Mouse (Mus musculus) gastrocnemius, adult 18-20 months (tissue): ENCODE data around the gene Hcn2. TPM values are rescaled to one million over a fixed set of nuclear protein-coding genes. Genes with fewer than 3 reads are reported as not detected.

Experiments used
- DNase-seq: peaks from one replicate; pipeline ENCODE4 v3.0.0; 2021; ENCODE audit warnings: low spot score
- long read RNA-seq, 2 experiments: library from polyadenylated mRNA; stranded (forward); transcript quantifications; one replicate each; pipeline ENCODE4 v2.0.0; 2021
- total RNA-seq, 2 experiments: library from RNA; stranded (reverse); gene quantifications; 2 replicates each; pipeline ENCODE4 v1.2.3; 2021

Gene Hcn2
- total RNA-seq = under 1 TPM; 0.47 to 0.66 TPM
- long read RNA-seq, experiment 1, partial matches to known transcripts = 3 of 3 reads
- long read RNA-seq, experiment 1, other reads (novel, unspliced or antisense) = 0 of 3 reads
- long read RNA-seq, experiment 2, partial matches to known transcripts = 1 of 2 reads
- long read RNA-seq, experiment 2, other reads (novel, unspliced or antisense) = 0 of 2 reads

DNA sequence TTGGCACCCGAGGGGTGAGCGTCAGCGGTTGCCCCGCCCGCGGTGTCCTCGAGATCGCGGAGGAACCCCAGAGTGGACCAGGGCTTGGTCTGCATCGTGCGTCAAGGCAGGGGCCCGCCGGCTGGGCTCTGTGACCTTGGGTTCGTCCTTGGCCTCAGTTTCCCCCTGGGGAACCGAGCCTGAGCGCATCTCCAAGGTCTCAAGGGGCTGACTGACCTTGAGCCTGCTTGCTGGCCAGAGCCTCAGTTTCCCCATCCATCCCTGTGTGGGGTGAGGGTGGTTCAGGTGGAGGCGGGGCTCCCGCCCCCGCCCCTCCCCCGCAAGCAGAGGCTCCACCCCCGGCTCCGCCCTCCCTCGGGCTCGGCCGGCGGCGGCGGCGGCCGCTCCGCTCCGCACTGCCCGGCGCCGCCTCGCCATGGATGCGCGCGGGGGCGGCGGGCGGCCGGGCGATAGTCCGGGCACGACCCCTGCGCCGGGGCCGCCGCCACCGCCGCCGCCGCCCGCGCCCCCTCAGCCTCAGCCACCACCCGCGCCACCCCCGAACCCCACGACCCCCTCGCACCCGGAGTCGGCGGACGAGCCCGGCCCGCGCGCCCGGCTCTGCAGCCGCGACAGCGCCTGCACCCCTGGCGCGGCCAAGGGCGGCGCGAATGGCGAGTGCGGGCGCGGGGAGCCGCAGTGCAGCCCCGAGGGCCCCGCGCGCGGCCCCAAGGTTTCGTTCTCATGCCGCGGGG lies at the start of gene Hcn2:
TSS of gene Hcn2 (plus strand) at position 381 of the 734 bp plus-strand sequence.
- no peak for DNase-seq

DNA sequence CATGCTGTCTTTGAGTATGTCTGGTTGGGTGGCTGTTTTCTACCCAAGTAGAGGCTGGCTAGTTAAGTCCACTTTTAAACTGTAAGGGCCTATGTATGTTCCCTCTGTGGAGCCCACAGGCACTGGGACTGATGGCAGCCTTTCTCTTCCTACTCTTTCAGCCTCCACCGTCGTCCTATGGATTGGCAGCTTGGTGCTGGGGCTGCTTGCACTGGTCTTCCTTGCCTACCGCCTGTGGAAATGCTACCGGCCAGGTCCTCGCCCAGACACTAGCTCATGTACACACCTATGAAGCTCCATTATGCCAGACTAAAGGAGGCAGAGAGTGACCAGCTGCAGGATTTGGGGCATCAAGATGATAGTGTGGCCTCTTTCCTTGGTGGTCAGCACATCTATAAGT lies 48.4 kb upstream of the Hcn2 start:
- no peak for DNase-seq

DNA sequence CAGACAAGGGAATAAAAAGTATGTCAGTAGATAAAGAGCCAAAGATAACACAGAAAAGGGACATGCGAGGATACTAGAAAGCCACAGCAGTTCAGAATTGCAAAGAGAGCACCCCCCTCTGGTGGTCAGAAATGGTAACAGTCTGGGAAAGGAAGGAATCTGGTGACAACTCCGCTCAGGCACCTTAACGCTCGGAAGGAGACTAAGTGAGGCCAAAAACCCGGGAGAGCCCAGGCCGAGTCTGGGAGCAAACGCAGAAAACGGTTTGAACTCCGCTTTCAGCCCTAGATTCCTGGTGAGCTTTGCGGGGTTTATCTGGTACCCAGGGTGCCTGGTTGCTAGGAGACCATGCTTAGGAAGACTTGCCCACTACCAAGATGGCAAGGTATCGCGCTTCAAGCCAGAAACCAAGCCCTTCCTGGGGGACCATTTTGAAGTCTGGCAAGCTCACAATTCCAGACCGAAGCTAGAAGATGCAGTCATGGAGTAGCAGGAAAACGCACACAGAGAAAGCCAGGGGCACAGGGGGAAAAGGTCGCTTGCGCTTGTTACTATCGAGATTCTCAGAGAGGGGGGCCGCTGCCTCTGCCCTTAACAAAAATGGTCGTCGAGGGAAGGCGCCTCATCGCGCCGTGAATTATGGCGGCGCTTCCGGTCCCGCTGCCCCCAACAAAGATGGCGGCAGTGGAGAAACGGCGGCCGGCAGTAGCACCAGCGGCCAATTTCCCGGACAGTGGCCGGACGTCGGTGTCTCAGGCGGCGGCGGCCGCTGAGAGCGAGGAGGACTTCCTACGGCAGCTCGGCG lies 47.5 kb upstream of the Hcn2 start, which contains the start of gene Tpgs1:
TSS of gene Tpgs1 (plus strand) at position 599 of the 805 bp plus-strand sequence.
- peak; percentile 93 for DNase-seq

DNA sequence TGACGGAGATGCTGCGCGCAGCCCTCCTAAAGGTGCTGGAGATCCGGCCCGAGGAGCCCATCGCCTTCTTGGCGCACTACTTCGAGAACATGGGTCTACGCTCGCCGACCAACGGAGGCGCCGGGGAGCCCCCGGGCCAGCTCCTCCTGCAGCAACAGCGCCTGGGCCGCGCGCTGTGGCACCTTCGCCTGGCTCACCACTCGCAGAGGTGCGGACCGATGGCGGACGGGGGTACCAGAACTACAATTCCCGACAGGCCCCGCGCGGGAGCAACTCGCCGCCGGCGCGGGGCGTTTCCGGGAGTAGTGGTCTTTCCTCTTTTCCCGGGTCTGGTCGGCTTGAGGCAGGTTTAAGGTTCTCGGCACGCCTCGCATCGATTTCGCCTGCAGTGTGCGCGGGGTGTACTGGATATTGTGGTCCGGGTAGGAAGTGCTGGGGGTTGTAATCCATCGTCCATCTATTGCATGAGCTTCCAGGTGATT lies 46.8 kb upstream of the Hcn2 start:
- peak; percentile 71 for DNase-seq

DNA sequence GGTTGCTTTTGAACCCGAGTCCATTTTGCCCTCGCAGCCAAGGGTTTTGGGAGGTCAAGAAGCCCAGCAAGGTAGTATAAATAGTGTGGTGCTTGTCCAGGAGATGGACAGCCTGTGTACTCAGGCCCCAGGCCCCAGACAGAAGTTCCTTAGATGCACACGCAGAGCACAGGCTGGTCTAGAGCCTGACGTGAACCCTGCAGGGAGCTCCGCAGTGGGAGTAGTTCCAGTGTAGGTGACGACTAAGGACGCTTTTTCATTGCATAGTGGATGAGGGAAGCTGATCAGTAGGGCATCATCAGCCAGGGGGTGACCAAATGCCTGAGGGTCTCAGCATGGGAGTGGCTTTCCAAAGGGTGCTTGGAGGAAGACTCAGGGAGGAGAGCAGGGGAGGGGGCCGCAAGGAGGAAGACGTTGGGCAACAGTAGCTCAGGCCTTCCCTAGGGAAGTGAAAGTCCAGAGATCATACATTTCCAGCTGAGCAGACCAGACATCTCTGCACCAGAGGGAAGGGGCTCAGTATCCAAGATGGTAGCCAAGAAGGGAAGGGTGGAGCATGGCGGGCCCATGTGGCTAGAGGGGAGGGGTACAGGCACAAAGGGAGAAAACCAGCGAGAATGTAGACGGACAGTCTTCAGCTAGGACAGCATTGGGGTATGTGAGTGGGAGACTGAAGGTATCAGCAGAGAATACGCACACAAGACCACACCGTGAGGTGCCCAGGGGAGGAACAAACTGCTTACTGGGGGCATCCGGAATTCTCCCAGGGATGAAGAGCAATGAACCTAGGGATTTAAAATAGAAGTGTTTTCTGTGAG lies 46.2 kb upstream of the Hcn2 start:
- no peak for DNase-seq

DNA sequence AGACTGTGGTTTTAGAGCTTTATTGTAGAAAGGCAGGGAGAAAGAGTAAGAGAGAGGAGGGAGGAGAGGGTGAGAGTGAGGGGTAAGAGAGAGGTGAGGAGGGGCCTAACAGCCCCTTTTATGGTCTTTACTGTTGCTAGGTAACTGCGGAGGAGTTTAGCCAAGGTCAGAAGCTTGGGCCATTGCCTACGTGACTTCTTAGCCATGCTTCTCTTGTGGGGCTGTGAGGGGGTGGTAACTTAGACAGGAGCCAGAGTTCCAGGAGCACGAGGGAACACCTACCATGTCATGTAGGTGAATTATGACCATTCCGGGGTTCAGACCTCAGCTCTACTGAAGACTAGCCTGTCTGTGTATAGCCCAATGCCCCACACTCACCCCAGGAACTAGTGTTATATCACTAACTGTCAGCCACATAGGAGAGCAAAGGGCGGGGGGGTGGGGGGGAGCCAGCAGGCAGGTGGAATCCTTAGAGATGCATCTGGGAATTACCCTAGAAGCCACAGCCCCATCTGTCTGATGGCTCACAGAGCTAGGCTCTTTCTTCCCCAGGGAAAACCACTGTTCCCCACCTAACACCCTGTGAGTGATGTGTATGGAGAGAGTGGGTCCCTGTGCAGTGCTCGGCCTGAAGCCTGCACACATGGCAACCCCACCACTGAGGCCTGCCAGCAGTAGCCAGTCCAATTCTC lies 44.9 kb upstream of the Hcn2 start:
- DNase-seq = no peak

DNA sequence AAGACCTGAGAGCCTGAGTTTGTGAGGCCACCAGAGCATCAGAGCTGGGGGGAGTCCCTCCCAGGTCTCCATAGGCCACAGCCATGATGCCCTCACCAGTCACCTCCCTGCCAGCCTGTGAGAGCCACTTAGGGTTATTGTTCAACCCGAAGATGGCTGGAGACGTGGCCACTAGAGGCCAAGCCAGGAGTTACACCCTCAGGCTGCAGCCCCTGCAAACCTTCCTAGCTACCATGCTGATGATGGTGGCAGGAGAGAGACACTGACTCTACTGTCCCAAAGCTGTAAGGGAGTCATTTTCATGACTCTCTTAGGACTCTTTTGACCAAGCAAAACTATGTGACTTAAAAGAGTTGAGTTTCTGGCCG lies 44.4 kb upstream of the Hcn2 start:
- DNase-seq = no peak

DNA sequence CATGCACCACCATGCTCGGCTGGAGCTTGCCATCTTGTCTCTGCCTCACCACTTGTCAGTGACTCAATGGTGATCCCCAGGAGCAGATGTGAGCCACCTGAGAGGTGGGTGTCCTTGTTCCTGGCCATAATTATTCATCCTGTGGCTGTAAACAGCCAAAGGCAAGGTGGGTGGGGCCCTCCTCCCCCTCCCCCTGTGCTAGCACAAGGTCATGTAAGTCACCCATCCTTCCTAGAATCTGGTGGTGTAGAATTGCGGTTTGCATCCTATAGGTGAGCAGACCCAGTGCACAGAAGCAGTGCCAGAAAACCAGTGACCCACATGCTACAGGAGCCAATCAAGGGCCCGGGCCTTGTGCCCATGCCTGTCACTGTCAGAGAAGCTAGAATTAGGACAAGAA lies 43.4 kb upstream of the Hcn2 start:
- no peak for DNase-seq

DNA sequence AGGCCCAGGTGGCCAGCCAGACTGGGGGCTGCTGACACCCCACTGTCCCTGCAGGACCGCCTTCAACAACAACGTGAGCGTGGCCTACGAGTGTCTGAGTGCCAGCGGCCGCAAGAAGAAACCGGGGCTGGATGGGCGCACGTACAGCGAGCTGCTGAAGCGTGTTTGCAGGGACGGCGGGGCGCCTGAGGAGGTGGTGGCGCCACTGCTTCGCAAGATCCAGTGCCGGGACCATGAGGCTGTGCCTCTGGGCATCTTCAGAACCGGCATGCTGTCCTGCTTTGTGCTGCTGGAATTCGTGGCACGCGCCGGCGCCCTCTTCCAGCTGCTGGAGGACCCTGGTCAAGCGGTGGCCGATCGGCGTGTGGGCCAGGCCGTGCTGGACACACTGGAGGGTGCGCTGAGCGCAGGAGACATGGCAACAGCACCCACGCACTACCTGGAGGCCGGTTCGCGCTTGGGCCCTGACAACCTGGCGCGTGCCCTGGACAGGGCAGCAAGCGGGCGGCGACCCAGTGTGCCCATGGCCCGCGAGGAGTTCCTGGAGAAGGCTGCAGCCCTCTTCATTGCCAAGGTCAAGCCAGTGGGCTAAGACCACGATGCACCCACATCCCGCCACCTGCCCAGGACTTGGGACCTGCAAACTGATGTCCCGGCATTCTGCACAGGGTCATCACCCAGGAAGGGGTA lies 40.9 kb upstream of the Hcn2 start:
- DNase-seq = no peak

DNA sequence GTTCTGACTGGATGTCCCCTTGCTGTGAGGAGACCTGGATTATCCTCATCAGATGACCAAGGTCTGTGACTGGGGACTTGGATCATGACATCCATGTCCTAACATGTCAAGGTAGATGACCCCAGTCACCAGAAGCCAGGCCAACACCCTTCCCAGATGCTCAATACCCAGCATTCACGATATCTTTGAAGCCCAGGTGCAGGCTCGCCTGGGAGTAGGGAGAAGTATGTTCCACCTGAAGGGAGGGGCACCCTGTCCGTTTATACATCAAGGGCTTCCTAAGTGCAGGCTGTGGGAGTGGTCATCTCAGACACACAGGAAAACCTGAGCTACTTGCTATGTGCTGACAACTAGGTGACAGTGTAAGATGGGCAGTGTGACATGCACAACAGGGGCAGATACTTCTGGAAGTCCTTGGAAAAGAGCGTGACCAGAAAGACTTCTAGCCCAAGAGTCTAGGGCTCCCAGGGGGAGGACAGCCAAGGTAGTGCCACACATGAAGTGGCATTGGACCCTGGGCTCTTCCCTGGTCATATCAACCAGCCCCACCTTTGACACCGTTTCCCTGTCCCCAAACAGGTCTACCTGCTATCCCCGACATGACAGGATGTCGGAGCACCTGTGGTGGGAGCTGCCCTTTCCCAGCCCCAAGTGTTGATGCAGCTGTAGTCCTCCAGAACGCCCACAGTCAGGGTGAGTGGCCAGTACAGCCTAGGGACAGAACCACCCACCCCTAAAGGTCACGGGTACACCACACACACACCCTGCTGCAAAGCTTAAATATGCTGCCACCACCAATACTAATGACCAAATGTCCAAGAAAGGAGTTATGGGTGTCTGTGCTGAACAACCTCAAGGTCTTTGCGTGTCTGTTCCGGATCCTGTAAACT lies 35.6 kb upstream of the Hcn2 start:
- DNase-seq = no peak

DNA sequence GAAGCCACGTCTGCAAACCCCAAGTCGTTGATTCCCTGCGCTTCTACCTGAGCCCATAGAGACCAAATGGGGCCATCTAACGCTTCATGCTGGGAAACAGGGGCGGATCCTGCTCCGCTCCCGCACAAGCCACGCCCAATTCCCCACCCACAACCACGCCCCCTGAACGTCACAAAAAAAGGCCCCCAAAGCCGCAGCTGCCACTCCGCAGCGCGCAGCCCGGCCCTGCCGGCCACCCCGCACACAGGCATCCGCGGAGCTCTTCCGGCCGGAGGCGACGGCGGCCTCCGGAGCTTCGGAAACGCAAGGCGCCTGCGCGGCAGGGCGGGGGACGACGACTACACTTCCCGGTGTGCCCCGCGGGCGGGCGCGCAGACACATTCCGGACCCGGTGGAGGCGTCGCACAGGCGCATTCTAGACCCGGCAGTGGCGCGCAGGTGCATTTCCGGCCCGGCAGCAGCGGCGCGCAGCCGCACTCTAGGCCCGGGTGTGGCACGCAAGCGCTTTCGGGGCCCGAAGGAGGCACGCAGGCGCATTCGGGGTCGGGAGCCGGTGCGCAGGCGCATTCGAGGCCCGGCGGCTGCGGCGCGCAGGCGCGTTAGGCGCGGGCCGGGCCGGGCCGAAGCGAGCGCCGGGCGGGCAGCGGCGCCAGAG lies 34.7 kb upstream of the Hcn2 start, which contains the start of gene Cdc34:
TSS of gene Cdc34 (plus strand) at position 605 of the 655 bp plus-strand sequence.
- peak; percentile 99 for DNase-seq

DNA sequence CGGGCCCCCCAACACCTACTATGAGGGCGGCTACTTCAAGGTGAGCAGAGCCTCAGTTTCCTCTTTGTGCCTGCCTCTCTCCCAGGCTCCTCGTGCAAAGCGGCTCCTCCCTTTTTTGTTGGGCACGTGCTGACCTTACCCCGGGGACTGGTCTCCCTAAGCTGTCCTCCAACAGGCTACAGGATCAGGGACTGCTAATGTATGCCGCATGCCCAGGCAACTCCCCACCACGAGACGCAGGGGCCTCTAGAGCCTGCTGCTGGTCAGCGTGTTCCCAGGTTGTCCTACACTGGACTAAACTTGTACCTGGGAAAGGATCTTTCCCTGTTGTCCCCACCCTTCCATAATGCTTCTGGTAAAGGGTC lies 33.9 kb upstream of the Hcn2 start:
- DNase-seq = peak; percentile 37

DNA sequence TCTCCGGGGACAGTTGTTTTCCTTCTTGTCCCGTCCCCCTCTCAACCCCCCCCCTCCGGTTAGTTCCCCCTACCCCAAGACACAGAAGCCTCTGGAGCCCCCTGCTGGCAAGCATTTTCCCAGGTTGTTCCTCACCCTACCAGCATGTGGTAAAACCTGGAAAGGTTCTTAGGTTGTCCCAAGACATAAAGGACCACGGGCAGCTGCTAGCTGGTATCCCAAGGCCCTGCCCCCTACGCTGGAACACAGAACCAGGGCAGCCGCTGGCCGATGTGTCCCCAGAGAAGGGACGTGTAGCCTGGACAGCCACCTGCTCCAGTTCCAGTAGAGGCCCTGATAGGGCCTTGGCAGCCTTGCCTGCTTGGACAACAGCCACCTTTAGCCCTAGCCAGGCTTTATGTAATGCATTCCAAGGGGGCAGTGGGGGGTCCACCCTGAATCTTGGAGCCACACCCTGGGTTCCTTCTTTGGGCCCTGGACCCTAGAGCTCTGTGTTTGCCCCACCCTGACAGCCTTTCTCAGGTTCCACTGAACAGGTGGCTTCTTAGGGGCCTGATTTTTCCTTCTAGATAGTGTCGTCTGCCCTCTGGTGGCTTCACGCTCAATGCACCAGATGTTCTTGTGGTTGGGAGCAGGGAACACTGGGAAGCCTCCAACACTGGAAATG lies 33.4 kb upstream of the Hcn2 start:
- peak; percentile 81 for DNase-seq

DNA sequence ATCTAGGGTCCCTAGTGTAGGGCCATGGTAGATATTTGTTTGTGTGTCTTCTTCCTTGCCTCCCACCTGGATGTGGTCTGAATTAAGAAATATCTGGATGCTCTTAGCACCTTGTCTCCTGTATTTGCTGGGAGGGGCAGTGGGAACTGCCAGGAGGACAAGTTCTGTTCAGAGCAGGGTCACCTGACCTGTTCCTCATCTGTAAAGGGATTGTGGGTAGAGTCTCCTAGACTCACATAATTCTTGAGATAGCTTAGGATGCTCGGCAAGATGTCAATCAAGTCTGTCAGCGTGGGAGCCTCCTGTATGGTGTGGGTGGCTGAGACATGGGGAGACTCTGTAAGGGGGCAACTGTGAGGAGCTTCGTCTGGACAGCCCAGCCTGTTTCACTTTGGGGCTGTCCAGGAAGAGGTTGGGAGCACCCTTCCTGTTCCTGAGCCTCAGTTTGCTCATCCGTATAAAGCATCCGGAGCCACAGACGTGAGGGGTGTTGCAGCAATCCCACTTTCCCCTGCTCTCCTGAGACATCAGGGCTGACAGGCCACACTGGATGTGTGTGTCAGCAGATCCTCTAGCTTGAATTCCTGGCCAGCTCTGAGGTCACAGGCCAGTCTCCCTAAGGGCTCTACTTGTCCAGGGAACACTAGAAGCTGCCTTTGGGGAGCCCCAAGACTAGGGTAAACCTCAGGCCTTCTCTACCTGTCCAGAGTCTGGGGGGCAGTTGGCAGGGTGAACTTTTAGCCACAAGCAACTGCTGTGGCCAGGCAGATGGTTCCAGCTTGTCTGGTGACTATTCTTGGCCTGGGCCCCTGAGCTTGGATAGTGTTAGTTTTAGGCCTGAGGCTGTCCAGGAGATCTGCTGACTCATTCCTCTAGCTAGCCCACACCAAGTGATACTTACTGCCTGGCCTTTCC lies 32.5 kb upstream of the Hcn2 start:
- peak; percentile 86 for DNase-seq

DNA sequence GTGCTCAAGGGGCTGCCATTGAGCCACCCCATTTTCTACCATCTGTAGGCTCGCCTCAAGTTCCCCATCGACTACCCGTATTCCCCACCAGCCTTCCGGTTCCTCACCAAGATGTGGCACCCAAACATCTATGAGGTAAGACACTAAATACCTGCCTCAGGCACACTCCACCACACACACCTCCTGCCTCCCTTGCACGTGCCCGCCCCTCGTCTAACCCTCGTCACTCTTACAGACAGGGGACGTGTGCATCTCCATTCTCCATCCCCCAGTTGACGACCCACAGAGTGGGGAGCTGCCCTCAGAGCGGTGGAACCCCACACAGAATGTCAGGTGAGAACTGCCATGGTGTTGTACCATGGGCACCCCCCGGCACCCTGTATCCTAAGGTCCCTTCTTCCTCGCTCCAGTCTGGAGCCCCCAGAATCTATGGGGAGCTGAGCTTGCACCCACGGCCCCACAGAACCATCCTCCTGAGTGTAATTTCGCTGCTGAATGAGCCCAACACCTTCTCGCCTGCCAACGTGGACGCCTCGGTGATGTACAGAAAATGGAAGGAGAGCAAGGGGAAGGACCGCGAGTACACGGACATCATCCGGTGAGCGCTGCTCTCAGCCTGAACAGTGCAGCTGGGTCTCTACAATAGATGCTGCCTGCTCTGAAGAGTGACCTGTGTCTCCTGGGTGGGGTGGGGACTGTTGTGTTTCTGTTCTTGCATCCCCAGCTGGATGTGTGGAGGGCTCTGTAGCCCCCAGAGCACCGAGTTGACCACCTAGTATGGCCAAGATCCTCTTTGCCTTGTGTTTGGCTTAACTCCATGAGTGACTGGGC lies 31.4 kb upstream of the Hcn2 start:
- DNase-seq = no peak

DNA sequence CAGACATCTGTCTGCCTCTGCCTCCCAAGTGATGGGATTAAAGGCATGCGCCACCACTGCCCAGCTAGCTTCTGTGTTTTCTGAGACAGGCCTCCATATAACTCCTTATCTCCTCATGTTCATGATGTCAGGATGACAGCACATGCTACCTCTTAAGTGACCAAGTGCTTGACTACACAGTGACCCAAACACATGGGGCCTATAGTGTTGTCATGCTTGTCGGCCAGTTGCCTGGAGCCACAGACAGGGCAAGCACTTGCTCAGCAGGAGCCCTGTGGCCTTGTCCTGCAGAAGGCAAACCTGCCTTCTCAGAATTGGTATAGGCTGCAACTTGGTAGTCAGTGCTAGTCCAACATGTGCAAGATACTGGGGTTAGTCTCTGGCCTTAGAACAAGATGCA lies 30.2 kb upstream of the Hcn2 start:
- no peak for DNase-seq
